Mouse (Mus musculus): ENCODE results near the gene Cysrt1. TPM values are rescaled to one million over a fixed set of nuclear protein-coding genes. Genes with fewer than 3 reads are reported as not detected.

The Cysrt1 gene
- polyA plus RNA-seq (2014; fragmentation: Illumina TruSeq; extraction: RNeasy Lipid Tissue Mini Kit (QIAGEN cat#74804); ENCODE audit: low read depth, low replicate concordance), result not detected

DNA sequence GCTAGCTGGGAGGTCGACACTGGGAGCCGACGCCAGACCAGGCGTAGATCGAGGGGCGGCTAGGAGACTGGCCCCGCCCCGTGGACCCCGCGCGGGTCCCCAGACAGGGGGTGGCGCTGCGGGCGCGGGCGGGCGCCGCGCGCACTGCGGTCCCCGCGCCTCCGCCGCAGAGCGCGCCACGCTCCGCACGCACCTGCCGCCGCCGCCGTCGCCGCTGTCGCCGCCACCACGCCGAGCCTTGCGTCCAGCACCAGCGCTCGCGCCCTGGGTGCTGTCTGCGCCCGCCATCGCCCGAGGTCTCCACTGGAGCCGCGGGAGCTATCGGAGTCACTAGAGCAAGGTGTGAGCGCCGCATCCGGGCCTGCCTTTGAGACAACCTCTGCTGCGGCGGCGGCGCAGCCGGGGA, at the start of gene Cysrt1, which contains the start of gene Rnf208:
Gene Cysrt1, minus strand, starts transcription at position 352 of the 406 bp plus-strand sequence.
Gene Rnf208, plus strand, starts transcription at position 155 of the 406 bp plus-strand sequence.

DNA sequence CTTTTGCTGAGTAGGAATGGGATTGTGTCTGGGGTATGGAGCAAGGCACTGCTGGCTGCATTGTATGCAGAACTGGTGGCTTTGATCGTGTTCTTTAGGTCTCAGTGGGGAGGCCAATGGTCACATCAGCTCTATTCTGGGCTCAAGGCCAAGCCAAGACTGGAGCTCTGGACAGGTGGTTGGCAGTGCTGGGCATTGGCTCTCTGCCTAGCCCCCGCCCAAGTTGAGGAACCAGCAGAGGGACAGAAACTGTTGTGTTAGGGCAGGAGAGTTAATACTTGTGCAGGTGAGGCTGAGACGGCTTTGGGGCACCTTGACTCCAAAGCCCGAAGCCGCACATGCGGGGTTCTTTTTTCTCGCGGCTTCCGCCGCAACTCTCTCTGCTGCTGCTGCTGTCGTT, 47.4 kb upstream of the Cysrt1 start, which contains the start of gene Lrrc26:
Gene Lrrc26, plus strand, starts transcription at position 265 of the 400 bp plus-strand sequence.

DNA sequence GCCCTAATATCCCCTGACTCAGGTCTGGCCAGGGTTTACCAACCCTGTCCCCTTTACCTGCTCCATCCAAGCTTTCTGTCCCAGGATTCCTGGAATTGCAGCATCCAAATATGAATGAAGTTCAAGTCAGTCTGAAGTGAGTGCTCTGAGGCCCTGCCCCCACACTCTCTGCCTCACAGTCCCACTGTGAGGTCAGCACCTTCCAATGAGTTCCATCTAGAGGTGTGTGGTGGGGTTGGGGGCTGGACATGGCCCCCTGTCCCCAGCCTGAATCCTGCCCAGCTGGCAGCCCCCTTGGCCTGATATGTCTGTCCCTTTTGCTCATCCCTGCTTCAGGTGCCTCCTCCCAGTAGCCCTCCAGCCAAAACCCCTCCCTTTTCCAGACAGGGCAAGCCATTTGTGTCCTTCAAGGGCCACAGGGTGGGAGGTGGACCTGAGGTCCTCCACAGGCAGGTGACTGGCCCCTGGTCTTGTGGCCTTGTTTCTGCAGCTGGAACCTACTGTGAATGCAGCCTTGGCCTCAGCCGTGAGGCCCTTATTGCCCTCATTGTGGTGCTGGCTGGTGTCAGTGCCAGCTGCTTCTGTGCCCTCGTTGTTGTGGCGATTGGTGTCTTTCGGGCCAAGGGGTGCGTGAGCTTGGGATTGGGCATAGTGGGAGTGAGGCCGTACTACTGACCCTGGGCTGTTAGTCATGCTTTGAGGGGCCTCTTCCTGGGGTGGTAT, 45.8 kb upstream of the Cysrt1 start, which contains the start of gene Tmem210:
Gene Tmem210, plus strand, starts transcription at position 219 of the 723 bp plus-strand sequence.

DNA sequence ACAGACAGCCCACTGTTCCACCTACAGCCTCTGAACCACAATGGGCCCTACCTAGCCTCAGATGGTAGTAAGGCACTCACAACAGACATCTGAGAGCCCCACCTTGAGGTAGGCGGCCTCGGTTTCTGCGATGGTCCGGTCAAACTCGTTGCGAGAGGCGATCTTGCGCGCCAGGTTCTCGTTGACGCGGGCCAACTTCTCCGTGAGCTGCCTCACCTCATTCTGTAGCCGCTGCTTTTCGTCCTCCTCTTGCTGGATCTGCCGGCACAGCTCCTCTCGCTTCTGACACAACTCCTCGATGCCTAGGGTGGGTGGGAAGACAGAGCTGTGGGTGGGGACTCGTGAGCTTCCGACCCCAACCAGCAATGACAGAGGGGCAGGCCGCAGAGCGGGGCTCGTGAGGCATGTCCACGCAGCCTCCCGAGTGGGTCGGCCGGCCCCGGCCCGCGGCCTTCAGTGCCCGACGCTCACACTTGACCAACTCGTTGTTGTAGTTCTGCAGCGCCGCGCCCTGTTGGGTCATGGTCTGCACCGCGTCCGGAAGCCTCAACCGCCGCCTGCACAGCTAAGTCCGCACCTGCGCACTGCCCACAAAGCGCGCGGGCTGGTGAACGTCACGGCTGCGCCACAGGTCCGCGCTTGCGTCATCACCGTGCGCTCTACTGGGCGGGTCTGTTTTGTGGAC, 29.7 kb upstream of the Cysrt1 start, which contains the start of the genes Ssna1 and Anapc2:
Gene Ssna1, minus strand, starts transcription at position 612 of the 685 bp plus-strand sequence.
Gene Anapc2, plus strand, starts transcription at position 652 of the 685 bp plus-strand sequence.

DNA sequence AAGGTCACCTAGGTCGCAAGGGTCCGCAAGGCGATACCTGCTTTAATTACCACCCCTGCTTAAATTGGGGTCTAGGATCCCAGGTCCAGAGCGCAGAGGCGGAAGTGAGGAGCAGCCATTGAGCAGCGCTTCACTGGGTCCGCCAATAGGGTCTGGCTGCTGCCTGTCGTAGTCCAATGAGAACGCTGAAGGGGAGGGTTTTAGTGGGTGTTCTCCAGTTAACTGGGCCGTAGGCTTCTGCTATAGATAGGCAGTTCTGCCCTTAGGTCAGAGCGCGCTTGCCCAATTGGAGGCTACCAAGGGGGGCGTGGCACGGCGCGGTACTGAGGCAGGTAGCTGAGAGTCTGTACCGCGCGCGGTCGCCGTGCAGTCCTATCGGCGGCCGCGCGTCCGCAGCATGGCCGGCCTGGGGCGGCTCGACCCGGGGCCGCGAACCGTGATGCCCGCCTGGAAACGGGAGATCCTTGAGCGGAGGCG, 20.1 kb upstream of the Cysrt1 start, which contains the start of gene Tprn:
Gene Tprn, plus strand, starts transcription at position 328 of the 477 bp plus-strand sequence.

DNA sequence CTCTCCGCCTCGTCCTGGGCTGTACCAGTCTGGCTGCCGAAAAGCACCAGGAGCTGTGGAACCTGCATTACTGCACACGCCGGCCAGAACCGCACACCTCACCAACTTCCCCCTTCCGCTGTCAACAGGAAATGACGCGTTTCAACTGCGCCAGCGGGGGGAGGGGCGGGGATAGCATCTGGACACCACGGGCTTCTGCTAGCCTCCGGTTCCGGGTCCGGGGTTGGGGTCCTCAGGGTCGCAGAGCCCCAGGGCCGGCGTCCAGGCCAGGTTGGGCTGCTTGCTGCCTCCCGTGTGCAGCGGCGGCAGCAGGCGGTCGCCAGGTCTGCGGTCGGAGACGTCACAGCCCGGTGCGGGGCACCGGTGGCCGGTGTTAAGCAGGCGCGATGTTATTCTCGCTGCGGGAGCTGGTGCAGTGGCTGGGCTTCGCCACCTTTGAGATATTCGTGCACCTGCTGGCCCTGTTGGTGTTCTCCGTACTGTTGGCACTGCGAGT, 13.1 kb upstream of the Cysrt1 start, which contains the start of gene Tmem203:
Gene Tmem203, plus strand, starts transcription at position 156 of the 496 bp plus-strand sequence.

DNA sequence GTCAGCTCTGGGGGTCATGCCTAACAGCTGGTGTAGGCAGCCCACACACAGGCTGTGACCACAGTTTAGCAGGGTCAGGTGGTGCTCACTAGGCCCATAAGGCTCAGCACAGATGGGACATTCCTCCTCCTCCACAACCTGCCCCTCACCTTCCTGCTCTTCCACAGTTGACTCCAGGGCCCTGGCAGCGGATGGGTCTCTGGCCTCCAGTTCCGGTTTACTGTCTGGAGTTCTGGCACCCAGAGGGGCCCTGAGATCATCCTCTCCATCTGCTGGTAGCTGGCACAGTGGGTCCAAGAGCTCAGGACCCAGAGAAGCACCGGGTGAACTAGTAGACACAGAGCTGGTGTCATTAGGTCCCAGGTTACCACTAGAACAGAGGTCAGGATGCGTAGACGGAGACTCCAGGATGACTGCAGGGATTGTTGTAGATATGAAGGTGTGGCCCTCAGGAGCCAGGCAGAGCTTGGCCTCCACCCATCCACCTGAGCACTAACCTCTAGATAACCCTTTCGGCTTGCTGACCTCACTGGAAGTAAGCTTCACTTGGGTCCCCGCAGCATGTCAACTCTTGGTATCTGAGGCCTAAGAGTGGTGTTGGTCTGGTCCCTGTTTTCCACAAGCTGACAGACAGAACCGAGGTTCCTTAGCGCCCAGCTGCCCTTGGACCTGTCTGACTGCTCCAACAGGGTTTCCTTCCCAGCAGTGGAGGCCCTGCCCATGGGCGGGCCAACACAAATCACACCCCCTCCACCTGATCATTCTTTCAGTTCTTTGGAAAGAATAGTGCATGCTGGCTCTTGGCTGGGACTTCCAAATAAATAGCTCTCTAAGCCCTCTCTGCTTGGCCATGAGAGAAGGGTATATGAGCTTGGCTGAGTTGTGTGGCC, 4.2 kb upstream of the Cysrt1 start, which contains the start of gene AL732309.1:
Gene AL732309.1, minus strand, starts transcription at position 681 of the 890 bp plus-strand sequence.

DNA sequence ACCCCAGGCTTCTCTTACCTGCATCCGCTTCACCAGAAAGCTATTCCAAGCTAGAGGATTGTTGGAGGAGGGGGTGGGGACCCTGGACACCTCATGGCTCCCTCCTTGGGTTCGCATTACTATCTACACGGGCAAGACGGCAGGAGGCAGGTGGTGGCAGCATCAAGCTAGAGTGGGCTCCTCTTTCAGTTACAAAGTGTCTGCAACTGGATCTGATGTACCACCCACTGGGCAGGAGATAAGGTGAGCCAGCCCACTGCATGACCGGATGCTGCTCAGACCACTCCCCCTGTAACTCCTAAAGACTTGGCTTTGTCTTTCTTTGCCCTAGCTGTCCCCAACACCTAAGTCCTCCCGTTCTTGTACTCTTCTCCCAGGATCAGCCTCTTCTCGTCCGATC, 5.6 kb downstream of the Cysrt1 start, which contains the start of gene Rnf224:
Gene Rnf224, minus strand, starts transcription at position 174 of the 400 bp plus-strand sequence.

DNA sequence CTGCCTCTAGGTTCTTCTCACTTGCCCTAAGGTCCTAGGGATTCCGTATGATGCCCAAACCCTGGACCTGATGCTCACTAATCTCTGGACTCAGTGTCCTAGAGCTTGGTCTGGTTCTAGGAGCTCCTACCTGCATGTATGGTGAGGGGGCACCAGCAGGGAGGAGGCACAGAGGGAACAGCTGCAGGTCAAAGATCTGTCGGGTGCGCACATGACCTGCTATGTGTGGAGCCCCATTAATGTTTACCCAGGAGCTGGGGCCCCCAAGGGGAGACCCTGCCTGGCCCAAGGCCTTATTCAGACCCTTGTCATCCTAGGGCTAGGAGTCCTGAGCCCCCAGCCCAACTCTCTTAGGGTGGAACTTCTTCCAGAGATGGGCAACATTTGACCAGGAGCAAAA, 8.2 kb downstream of the Cysrt1 start, which contains the start of gene Slc34a3:
Gene Slc34a3, minus strand, starts transcription at position 315 of the 400 bp plus-strand sequence.

DNA sequence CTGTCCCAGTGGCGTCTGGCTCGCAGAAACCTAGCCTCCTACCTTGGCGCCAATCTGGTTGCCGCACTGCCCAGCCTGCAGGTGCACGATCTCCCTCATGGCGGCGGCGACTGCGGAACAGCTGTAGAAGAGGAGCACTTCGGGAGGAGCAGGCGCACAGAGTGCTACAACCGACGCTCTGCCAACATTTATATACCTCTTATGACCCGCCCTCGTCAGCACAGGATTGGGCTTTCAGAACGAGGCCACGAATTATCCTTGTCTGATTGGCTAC, 17.8 kb downstream of the Cysrt1 start, which contains the start of gene Tubb4b:
Gene Tubb4b, minus strand, starts transcription at position 211 of the 274 bp plus-strand sequence.

DNA sequence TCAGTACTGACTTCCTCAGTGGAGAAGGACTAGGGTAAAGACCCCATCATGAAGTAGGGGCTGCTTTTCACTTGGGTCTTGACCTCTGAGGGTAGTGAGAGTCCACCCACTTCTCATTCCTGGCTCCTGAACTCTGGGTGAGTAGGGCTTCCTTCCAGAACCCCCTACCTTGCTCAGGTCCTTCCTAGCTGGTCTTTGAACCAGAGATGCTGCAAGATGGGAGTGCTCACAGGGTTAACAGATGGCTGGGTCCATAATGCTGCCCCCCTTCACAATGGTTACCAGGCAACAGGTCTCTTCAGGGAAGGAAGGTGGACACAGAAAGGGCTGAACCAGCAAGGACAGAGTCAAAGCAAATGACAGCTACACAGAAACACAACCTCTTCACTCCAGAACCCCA, 23.8 kb downstream of the Cysrt1 start, which contains the start of gene Fam166a:
Gene Fam166a, plus strand, starts transcription at position 301 of the 400 bp plus-strand sequence.

DNA sequence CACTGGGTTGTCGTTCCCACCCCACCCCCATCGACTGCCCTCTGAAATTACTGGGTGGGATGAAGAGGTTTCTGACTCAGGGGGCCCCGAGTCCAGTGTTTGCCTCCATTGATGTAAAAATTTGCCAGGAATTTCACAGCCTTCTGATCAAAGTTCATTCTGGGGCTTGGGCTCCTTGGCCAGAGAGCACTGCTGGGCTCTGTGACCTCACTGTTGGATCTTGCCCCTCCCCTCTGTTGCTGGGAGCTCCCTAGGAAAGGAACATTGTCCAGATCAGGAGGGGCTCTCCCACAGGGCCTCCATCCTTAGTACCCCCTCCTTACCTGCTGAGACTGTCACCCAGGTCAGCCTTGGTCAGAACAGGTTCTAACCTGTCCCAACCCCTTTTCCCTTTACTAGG, 27.8 kb downstream of the Cysrt1 start, which contains the start of gene Stpg3:
Gene Stpg3, minus strand, starts transcription at position 194 of the 400 bp plus-strand sequence.

DNA sequence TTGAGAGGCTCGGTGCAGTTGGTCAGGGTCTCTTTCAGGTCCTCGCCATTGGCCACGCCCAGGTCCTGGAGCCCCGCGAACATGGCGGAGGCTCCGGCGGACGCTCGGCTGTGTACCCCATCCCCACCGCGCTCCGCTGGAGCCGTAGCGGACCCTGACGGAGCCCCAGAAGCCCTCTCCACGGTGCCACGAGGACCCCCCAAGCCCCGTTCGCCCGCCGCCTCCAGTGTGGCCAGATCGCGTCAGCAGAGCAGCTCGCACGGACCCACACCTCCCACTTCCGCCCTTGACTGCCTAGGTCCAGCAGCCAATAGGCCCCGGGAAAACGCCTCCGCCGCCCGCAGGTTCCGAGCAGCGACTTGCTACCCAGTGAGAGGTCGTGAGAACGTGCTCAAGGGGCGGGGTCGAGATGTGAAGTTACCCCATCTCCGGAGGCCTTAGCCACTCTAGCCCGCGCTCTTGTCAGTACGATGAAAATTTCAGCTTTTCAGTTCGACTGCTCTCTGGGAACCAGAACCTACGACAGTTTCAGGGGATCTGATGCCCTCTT, 31.1 kb downstream of the Cysrt1 start, which contains the start of gene Nelfb:
Gene Nelfb, minus strand, starts transcription at position 369 of the 550 bp plus-strand sequence.

DNA sequence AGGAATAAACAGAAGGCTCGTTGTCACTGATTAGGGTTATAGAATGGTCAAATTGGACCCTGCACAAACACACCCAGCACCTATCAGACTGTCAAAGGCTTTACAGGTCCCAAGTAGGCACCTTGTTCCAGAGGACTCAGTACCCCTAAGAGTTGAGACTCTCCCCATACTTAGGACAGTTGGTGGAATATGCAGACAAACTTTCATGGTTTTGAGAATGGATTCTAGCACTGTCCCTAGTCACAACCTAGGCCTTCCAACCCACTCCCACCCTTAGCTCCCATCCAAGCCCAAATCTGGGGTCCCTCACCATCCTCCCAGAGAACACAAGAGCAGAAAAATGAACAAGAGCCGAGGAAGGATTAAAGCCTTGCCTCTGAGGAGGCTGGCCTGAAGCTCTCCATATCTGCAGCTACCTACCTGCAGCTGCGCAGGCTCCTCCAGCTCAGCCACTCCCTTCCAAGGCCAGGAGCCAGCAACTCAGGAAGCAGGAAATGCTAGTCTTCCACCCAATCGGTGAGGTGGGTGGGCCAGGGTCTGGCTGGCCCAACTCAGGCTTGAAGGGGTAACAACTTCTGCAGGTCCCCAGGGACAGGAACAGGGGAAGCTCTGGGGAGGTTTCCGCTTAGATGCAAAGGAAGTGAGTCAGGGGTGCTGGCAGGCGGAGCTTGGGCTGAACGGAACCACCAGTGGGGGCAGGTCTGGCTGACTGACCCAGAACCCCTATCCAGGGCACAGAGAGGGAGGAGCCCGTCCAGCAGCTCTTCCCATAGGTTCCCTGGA, 45.9 kb downstream of the Cysrt1 start, which contains the start of gene Tor4a:
Gene Tor4a, minus strand, starts transcription at position 715 of the 783 bp plus-strand sequence.

Other genes starting within 250 kb of the Cysrt1 start
- gene Nsmf, start 188.1 kb downstream of the Cysrt1 start, polyA plus RNA-seq (2014; fragmentation: Illumina TruSeq; extraction: RNeasy Lipid Tissue Mini Kit (QIAGEN cat#74804); ENCODE audit: low read depth, low replicate concordance), result 4.8 TPM
- not detected for gene Entpd8, start 162.1 kb downstream of the Cysrt1 start, polyA plus RNA-seq (2014; fragmentation: Illumina TruSeq; extraction: RNeasy Lipid Tissue Mini Kit (QIAGEN cat#74804); ENCODE audit: low read depth, low replicate concordance)
- gene Noxa1, start 147.3 kb downstream of the Cysrt1 start, polyA plus RNA-seq (2014; fragmentation: Illumina TruSeq; extraction: RNeasy Lipid Tissue Mini Kit (QIAGEN cat#74804); ENCODE audit: low read depth, low replicate concordance), result not detected
- 3.8 TPM for gene Nrarp, start 61.7 kb downstream of the Cysrt1 start, polyA plus RNA-seq (2014; fragmentation: Illumina TruSeq; extraction: RNeasy Lipid Tissue Mini Kit (QIAGEN cat#74804); ENCODE audit: low read depth, low replicate concordance)
- 5.8 TPM for gene Tor4a, start 45.6 kb downstream of the Cysrt1 start, polyA plus RNA-seq (2014; fragmentation: Illumina TruSeq; extraction: RNeasy Lipid Tissue Mini Kit (QIAGEN cat#74804); ENCODE audit: low read depth, low replicate concordance)
- gene Nelfb, start 31.0 kb downstream of the Cysrt1 start, polyA plus RNA-seq (2014; fragmentation: Illumina TruSeq; extraction: RNeasy Lipid Tissue Mini Kit (QIAGEN cat#74804); ENCODE audit: low read depth, low replicate concordance), result 6.9 TPM
- gene Stpg3, start 27.8 kb downstream of the Cysrt1 start, polyA plus RNA-seq (2014; fragmentation: Illumina TruSeq; extraction: RNeasy Lipid Tissue Mini Kit (QIAGEN cat#74804); ENCODE audit: low read depth, low replicate concordance), result not detected
- not detected for gene Fam166a, start 23.7 kb downstream of the Cysrt1 start, polyA plus RNA-seq (2014; fragmentation: Illumina TruSeq; extraction: RNeasy Lipid Tissue Mini Kit (QIAGEN cat#74804); ENCODE audit: low read depth, low replicate concordance)
- gene Tubb4b, start 17.8 kb downstream of the Cysrt1 start, polyA plus RNA-seq (2014; fragmentation: Illumina TruSeq; extraction: RNeasy Lipid Tissue Mini Kit (QIAGEN cat#74804); ENCODE audit: low read depth, low replicate concordance), result 50.4 TPM
- not detected for gene Slc34a3, start 8.1 kb downstream of the Cysrt1 start, polyA plus RNA-seq (2014; fragmentation: Illumina TruSeq; extraction: RNeasy Lipid Tissue Mini Kit (QIAGEN cat#74804); ENCODE audit: low read depth, low replicate concordance)
- not detected for gene Rnf224, start 5.7 kb downstream of the Cysrt1 start, polyA plus RNA-seq (2014; fragmentation: Illumina TruSeq; extraction: RNeasy Lipid Tissue Mini Kit (QIAGEN cat#74804); ENCODE audit: low read depth, low replicate concordance)
- gene Rnf208, start 197 bp downstream of the Cysrt1 start, polyA plus RNA-seq (2014; fragmentation: Illumina TruSeq; extraction: RNeasy Lipid Tissue Mini Kit (QIAGEN cat#74804); ENCODE audit: low read depth, low replicate concordance), result not detected
- gene AL732309.1, start 4.4 kb upstream of the Cysrt1 start, polyA plus RNA-seq (2014; fragmentation: Illumina TruSeq; extraction: RNeasy Lipid Tissue Mini Kit (QIAGEN cat#74804); ENCODE audit: low read depth, low replicate concordance), result 0.93 TPM
- not detected for gene Tmem203, start 13.0 kb upstream of the Cysrt1 start, polyA plus RNA-seq (2014; fragmentation: Illumina TruSeq; extraction: RNeasy Lipid Tissue Mini Kit (QIAGEN cat#74804); ENCODE audit: low read depth, low replicate concordance)
- 0.52 TPM for gene Tprn, start 20.2 kb upstream of the Cysrt1 start, polyA plus RNA-seq (2014; fragmentation: Illumina TruSeq; extraction: RNeasy Lipid Tissue Mini Kit (QIAGEN cat#74804); ENCODE audit: low read depth, low replicate concordance)
- gene Ssna1, start 30.0 kb upstream of the Cysrt1 start, polyA plus RNA-seq (2014; fragmentation: Illumina TruSeq; extraction: RNeasy Lipid Tissue Mini Kit (QIAGEN cat#74804); ENCODE audit: low read depth, low replicate concordance), result 2.9 TPM
- 6.7 TPM for gene Anapc2, start 30.0 kb upstream of the Cysrt1 start, polyA plus RNA-seq (2014; fragmentation: Illumina TruSeq; extraction: RNeasy Lipid Tissue Mini Kit (QIAGEN cat#74804); ENCODE audit: low read depth, low replicate concordance)
- not detected for gene Tmem210, start 45.7 kb upstream of the Cysrt1 start, polyA plus RNA-seq (2014; fragmentation: Illumina TruSeq; extraction: RNeasy Lipid Tissue Mini Kit (QIAGEN cat#74804); ENCODE audit: low read depth, low replicate concordance)
- gene Lrrc26, start 47.5 kb upstream of the Cysrt1 start, polyA plus RNA-seq (2014; fragmentation: Illumina TruSeq; extraction: RNeasy Lipid Tissue Mini Kit (QIAGEN cat#74804); ENCODE audit: low read depth, low replicate concordance), result not detected
- gene Grin1, start 76.7 kb upstream of the Cysrt1 start, polyA plus RNA-seq (2014; fragmentation: Illumina TruSeq; extraction: RNeasy Lipid Tissue Mini Kit (QIAGEN cat#74804); ENCODE audit: low read depth, low replicate concordance), result 2.7 TPM
- gene Man1b1, start 89.9 kb upstream of the Cysrt1 start, polyA plus RNA-seq (2014; fragmentation: Illumina TruSeq; extraction: RNeasy Lipid Tissue Mini Kit (QIAGEN cat#74804); ENCODE audit: low read depth, low replicate concordance), result 23.9 TPM
- 15.1 TPM for gene Dpp7, start 113.9 kb upstream of the Cysrt1 start, polyA plus RNA-seq (2014; fragmentation: Illumina TruSeq; extraction: RNeasy Lipid Tissue Mini Kit (QIAGEN cat#74804); ENCODE audit: low read depth, low replicate concordance)
- 0.41 TPM for gene Uap1l1, start 123.2 kb upstream of the Cysrt1 start, polyA plus RNA-seq (2014; fragmentation: Illumina TruSeq; extraction: RNeasy Lipid Tissue Mini Kit (QIAGEN cat#74804); ENCODE audit: low read depth, low replicate concordance)
- not detected for gene Sapcd2, start 129.9 kb upstream of the Cysrt1 start, polyA plus RNA-seq (2014; fragmentation: Illumina TruSeq; extraction: RNeasy Lipid Tissue Mini Kit (QIAGEN cat#74804); ENCODE audit: low read depth, low replicate concordance)
- 1.6 TPM for gene Entpd2, start 153.4 kb upstream of the Cysrt1 start, polyA plus RNA-seq (2014; fragmentation: Illumina TruSeq; extraction: RNeasy Lipid Tissue Mini Kit (QIAGEN cat#74804); ENCODE audit: low read depth, low replicate concordance)
- 16.0 TPM for gene Npdc1, start 156.9 kb upstream of the Cysrt1 start, polyA plus RNA-seq (2014; fragmentation: Illumina TruSeq; extraction: RNeasy Lipid Tissue Mini Kit (QIAGEN cat#74804); ENCODE audit: low read depth, low replicate concordance)
- not detected for gene Fut7, start 180.8 kb upstream of the Cysrt1 start, polyA plus RNA-seq (2014; fragmentation: Illumina TruSeq; extraction: RNeasy Lipid Tissue Mini Kit (QIAGEN cat#74804); ENCODE audit: low read depth, low replicate concordance)
- 1.9 TPM for gene Abca2, start 186.3 kb upstream of the Cysrt1 start, polyA plus RNA-seq (2014; fragmentation: Illumina TruSeq; extraction: RNeasy Lipid Tissue Mini Kit (QIAGEN cat#74804); ENCODE audit: low read depth, low replicate concordance)
- gene Clic3, start 214.4 kb upstream of the Cysrt1 start, polyA plus RNA-seq (2014; fragmentation: Illumina TruSeq; extraction: RNeasy Lipid Tissue Mini Kit (QIAGEN cat#74804); ENCODE audit: low read depth, low replicate concordance), result not detected
- 1.5 TPM for gene Paxx, start 218.6 kb upstream of the Cysrt1 start, polyA plus RNA-seq (2014; fragmentation: Illumina TruSeq; extraction: RNeasy Lipid Tissue Mini Kit (QIAGEN cat#74804); ENCODE audit: low read depth, low replicate concordance)
- not detected for gene Ptgds, start 227.6 kb upstream of the Cysrt1 start, polyA plus RNA-seq (2014; fragmentation: Illumina TruSeq; extraction: RNeasy Lipid Tissue Mini Kit (QIAGEN cat#74804); ENCODE audit: low read depth, low replicate concordance)

Measured in adrenal gland, adult 10 weeks (tissue).